Mouse (Mus musculus) CH12.LX (cell line): ENCODE results near the gene Colgalt2. TPM values are rescaled to one million over a fixed set of nuclear protein-coding genes. Genes with fewer than 3 reads are reported as not detected.

ENCODE experiments used
- DNase-seq: peaks from one replicate; pipeline ENCODE4 v3.0.0-alpha.2; 2013; ENCODE audit errors: extremely low read depth
- H3K27ac ChIP-seq: 2 replicates; pipeline ENCODE4 v1.5.1; 2012; ENCODE audit warnings: low read depth, mild to moderate bottlenecking, control low read depth, moderate library complexity; ENCODE audit not compliant: insufficient read depth
- H3K27me3 ChIP-seq: replicated peaks from 2 replicates; pipeline ENCODE3; 2012; ENCODE audit warnings: inconsistent platforms
- H3K36me3 ChIP-seq, 2 experiments: replicated peaks in 1 of 2; 2 replicates each; pipeline versions ENCODE3 to v1.6.1; 2012; ENCODE audit warnings: inconsistent platforms in 1 of 2, low read length in 1 of 2, mild to moderate bottlenecking in 1 of 2, mixed read lengths in 1 of 2, moderate library complexity in 1 of 2; ENCODE audit not compliant: control insufficient read depth in 1 of 2, insufficient read depth in 1 of 2
- H3K4me1 ChIP-seq, 2 experiments: 2 replicates each; pipeline ENCODE4 v1.6.1; 2012; ENCODE audit warnings: inconsistent platforms in 1 of 2, moderate library complexity in 1 of 2; ENCODE audit not compliant: insufficient read depth in 2 of 2, control insufficient read depth in 1 of 2
- H3K4me2 ChIP-seq: 2 replicates; pipeline ENCODE4 v1.6.1; 2012; ENCODE audit warnings: low read depth, mild to moderate bottlenecking, control low read depth; ENCODE audit not compliant: poor library complexity, insufficient read depth, severe bottlenecking
- H3K4me3 ChIP-seq, 3 experiments: fragments of 150-350 bp in 1 of 3; sonication (generic) in 1 of 3; replicated peaks in 1 of 3; 2 replicates each; pipeline versions ENCODE3 to v1.5.1; 2011 to 2012; ENCODE audit warnings: low read depth in 2 of 3, low read length in 2 of 3, mild to moderate bottlenecking in 2 of 3, moderate library complexity in 2 of 3, control low read depth in 1 of 3, improper control_type of control experiment in 1 of 3, inconsistent platforms in 1 of 3, mixed read lengths in 1 of 3; ENCODE audit not compliant: poor library complexity in 1 of 3
- H3K79me2 ChIP-seq: replicated peaks from 2 replicates; pipeline ENCODE4 v1.6.1; 2012; ENCODE audit warnings: mild to moderate bottlenecking, moderate library complexity; ENCODE audit not compliant: control insufficient read depth, poor library complexity, insufficient read depth, severe bottlenecking; ENCODE audit errors: extremely low read depth
- H3K9ac ChIP-seq: 2 replicates; pipeline ENCODE4 v1.6.1; 2012; ENCODE audit warnings: low read depth, mild to moderate bottlenecking, control low read depth, moderate library complexity; ENCODE audit not compliant: insufficient read depth
- H3K9me3 ChIP-seq: replicated peaks from 2 replicates; pipeline ENCODE3; 2012; ENCODE audit warnings: low read length, inconsistent platforms, mixed read lengths
- CHD2 ChIP-seq: IDR thresholded peaks from 2 replicates; pipeline ENCODE4 v1.6.1; 2011; ENCODE audit warnings: low read length, improper control_type of control experiment
- CTCF ChIP-seq, 2 experiments: IDR thresholded peaks in 1 of 2; conservative IDR thresholded peaks in 1 of 2; 2 replicates each; pipeline ENCODE4 v1.5.1; 2011 to 2012; ENCODE audit warnings: low read depth in 2 of 2, low read length in 2 of 2, improper control_type of control experiment in 1 of 2, inconsistent platforms in 1 of 2, mild to moderate bottlenecking in 1 of 2, moderate library complexity in 1 of 2
- ELF1 ChIP-seq: IDR thresholded peaks from 2 replicates; pipeline ENCODE4 v1.6.1; 2014; ENCODE audit warnings: low read depth, mild to moderate bottlenecking, inconsistent platforms, low read length, improper control_type of control experiment
- EP300 ChIP-seq: IDR thresholded peaks from 2 replicates; pipeline ENCODE4 v1.6.1; 2011; ENCODE audit warnings: low read length, improper control_type of control experiment
- ETS1 ChIP-seq: conservative IDR thresholded peaks from 2 replicates; pipeline ENCODE4 v1.6.1; 2012; ENCODE audit warnings: low read depth, mild to moderate bottlenecking, inconsistent platforms, low read length, improper control_type of control experiment, moderate library complexity
- GABPA ChIP-seq: IDR thresholded peaks from 2 replicates; pipeline ENCODE4 v1.6.1; 2012; ENCODE audit warnings: low read depth, low read length, improper control_type of control experiment, inconsistent platforms; ENCODE audit not compliant: insufficient replicate concordance
- IRF4 ChIP-seq: IDR thresholded peaks from 2 replicates; pipeline ENCODE4 v1.6.1; 2014; ENCODE audit warnings: low read depth, mild to moderate bottlenecking, inconsistent platforms, low read length, improper control_type of control experiment
- JUN ChIP-seq: IDR thresholded peaks from 2 replicates; pipeline ENCODE4 v1.6.1; 2011; ENCODE audit warnings: low read depth, mild to moderate bottlenecking, low read length, improper control_type of control experiment, moderate library complexity; ENCODE audit not compliant: insufficient read depth
- JUND ChIP-seq: conservative IDR thresholded peaks from 2 replicates; pipeline ENCODE4 v1.6.1; 2011; ENCODE audit warnings: low read depth, low read length, improper control_type of control experiment
- KAT2A ChIP-seq: IDR thresholded peaks from 2 replicates; pipeline ENCODE4 v1.6.1; 2012; ENCODE audit warnings: low read length, improper control_type of control experiment, inconsistent platforms; ENCODE audit not compliant: insufficient replicate concordance
- MAX ChIP-seq: IDR thresholded peaks from 2 replicates; pipeline ENCODE4 v1.6.1; 2011; ENCODE audit warnings: low read length, improper control_type of control experiment
- MAZ ChIP-seq: IDR thresholded peaks from 2 replicates; pipeline ENCODE4 v1.6.1; 2012; ENCODE audit warnings: low read depth, mild to moderate bottlenecking, inconsistent platforms, low read length, improper control_type of control experiment, moderate library complexity
- MEF2A ChIP-seq: IDR thresholded peaks from 2 replicates; pipeline ENCODE4 v1.6.1; 2014; ENCODE audit warnings: low read depth, mild to moderate bottlenecking, inconsistent platforms, low read length, improper control_type of control experiment, borderline replicate concordance
- MXI1 ChIP-seq: IDR thresholded peaks from 2 replicates; pipeline ENCODE4 v1.6.1; 2011; ENCODE audit warnings: mild to moderate bottlenecking, low read depth, low read length, improper control_type of control experiment
- MYC ChIP-seq: IDR thresholded peaks from 2 replicates; pipeline ENCODE4 v1.6.1; 2011; ENCODE audit warnings: low read depth, mild to moderate bottlenecking, improper control_type of control experiment, low read length
- NELFE ChIP-seq: IDR thresholded peaks from 2 replicates; pipeline ENCODE4 v1.6.1; 2011; ENCODE audit warnings: low read depth, low read length, improper control_type of control experiment
- NRF1 ChIP-seq: IDR thresholded peaks from 2 replicates; pipeline ENCODE4 v1.6.1; 2014; ENCODE audit warnings: low read depth, mild to moderate bottlenecking, inconsistent platforms, low read length, improper control_type of control experiment, moderate library complexity
- PAX5 ChIP-seq: IDR thresholded peaks from 2 replicates; pipeline ENCODE4 v1.6.1; 2012; ENCODE audit warnings: low read length, inconsistent platforms, mixed read lengths
- POLR2A ChIP-seq: IDR thresholded peaks from 2 replicates; pipeline ENCODE4 v1.6.1; 2011; ENCODE audit warnings: low read depth, mild to moderate bottlenecking, improper control_type of control experiment, low read length
- POLR2AphosphoS2 ChIP-seq: IDR thresholded peaks from 2 replicates; pipeline ENCODE4 v1.6.1; 2011; ENCODE audit warnings: low read depth, low read length, improper control_type of control experiment
- RAD21 ChIP-seq: IDR thresholded peaks from 2 replicates; pipeline ENCODE4 v1.6.1; 2011; ENCODE audit warnings: low read depth, mild to moderate bottlenecking, low read length, improper control_type of control experiment, moderate library complexity
- RCOR1 ChIP-seq: conservative IDR thresholded peaks from 2 replicates; pipeline ENCODE4 v1.6.1; 2012; ENCODE audit warnings: low read depth, mild to moderate bottlenecking, inconsistent platforms, low read length, improper control_type of control experiment
- SMC3 ChIP-seq: IDR thresholded peaks from 2 replicates; pipeline ENCODE4 v1.6.1; 2011; ENCODE audit warnings: low read depth, low read length, improper control_type of control experiment
- TBP ChIP-seq: conservative IDR thresholded peaks from 2 replicates; pipeline ENCODE4 v1.6.1; 2011; ENCODE audit warnings: low read depth, low read length, improper control_type of control experiment
- TCF12 ChIP-seq: IDR thresholded peaks from 2 replicates; pipeline ENCODE4 v1.6.1; 2014; ENCODE audit warnings: low read depth, mild to moderate bottlenecking, inconsistent platforms, low read length, improper control_type of control experiment
- UBTF ChIP-seq: IDR thresholded peaks from 2 replicates; pipeline ENCODE4 v1.6.1; 2012; ENCODE audit warnings: low read depth, mild to moderate bottlenecking, inconsistent platforms, low read length, improper control_type of control experiment, moderate library complexity
- USF1 ChIP-seq: IDR thresholded peaks from 2 replicates; pipeline ENCODE4 v1.6.1; 2014; ENCODE audit warnings: low read depth, mild to moderate bottlenecking, inconsistent platforms, low read length, improper control_type of control experiment
- USF2 ChIP-seq: conservative IDR thresholded peaks from 2 replicates; pipeline ENCODE4 v1.6.1; 2011; ENCODE audit warnings: low read depth, low read length, improper control_type of control experiment
- ZC3H11A ChIP-seq: IDR thresholded peaks from 2 replicates; pipeline ENCODE4 v1.6.1; 2012; ENCODE audit warnings: low read depth, mild to moderate bottlenecking, inconsistent platforms, low read length, improper control_type of control experiment
- ZMIZ1 ChIP-seq: IDR thresholded peaks from 2 replicates; pipeline ENCODE4 v1.6.1; 2012; ENCODE audit warnings: low read depth, mild to moderate bottlenecking, inconsistent platforms, low read length, improper control_type of control experiment
- ZNF384 ChIP-seq: IDR thresholded peaks from 2 replicates; pipeline ENCODE4 v1.6.1; 2012; ENCODE audit warnings: low read depth, low read length, improper control_type of control experiment, inconsistent platforms
- dilution Hi-C: fragments of 300-500 bp; cut with MboI; formaldehyde crosslinking; loops from 2 replicates; pipeline ENCODE4 v1.14.3; 2020; ENCODE audit warnings: low sequenced_read_pairs; ENCODE audit not compliant: extremely low pct_unique_long_range_greater_than_20kb, extremely low pct_ligation_motif_present
- in situ Hi-C: fragments of 300-500 bp; cut with MboI; formaldehyde crosslinking; loops from 3 replicates; pipeline ENCODE4 v1.14.3; 2019; ENCODE audit warnings: low sequenced_read_pairs, low pct_ligation_motif_present, low pct_unique_long_range_greater_than_20kb, mixed read lengths
- polyA plus RNA-seq: library from polyadenylated mRNA; unstranded; fragments of >175 nt; gene quantifications from 2 replicates; pipeline ENCODE4 v1.2.1, GENCODE M21; 2012; ENCODE audit warnings: low read depth; ENCODE audit not compliant: insufficient read length
- total RNA-seq, 2 experiments: library from RNA; depleted of rRNA; stranded (reverse); fragments of 300-350 nt in 1 of 2; fragments of >200 nt in 1 of 2; gene quantifications; 2 replicates each; pipeline ENCODE4 v1.2.3; 2012 to 2014

Colgalt2 gene
- total and polyA plus RNA-seq, 3 experiments = not detected

DNA sequence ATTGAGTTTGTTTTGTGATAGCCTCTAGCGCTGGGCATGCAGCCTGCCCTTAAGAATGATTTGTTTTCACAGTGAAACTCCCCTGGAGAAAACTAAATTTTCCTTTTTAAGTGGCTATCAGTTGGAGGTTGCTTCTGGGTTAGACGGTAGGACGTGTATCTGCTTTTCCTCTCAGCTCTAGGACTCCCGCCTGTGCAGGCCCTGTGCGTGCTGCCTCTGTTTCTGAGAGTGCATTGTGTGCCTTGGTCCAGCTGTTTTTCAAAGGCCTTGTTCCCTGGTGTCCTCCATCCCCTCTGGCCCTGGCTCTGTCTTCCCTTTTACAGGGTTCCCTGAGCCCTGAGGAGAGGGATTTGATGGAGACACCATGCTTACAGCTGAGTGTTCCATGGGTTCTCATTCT, 58.0 kb downstream of the Colgalt2 start:
- Histone ChIP-seq H3K4me2 (no peak overlapping the region), H3K9me3 (no peaks in the 10 kb centered on the region), H3K36me3 (no peaks in the 10 kb centered on the region), H3K4me1 (peaks cover 0 to 5% of the 10 kb centered on the region in 2 experiments; a peak in 1 of 4 replicates), H3K27me3 (no peaks in the 10 kb centered on the region), H3K79me2 (no peaks in the 10 kb centered on the region), H3K9ac (no peak overlapping the region), H3K27ac (no peak overlapping the region), H3K4me3 (no peak overlapping the region)
- in situ Hi-C loops = no loop called here
- DNase-seq = no peak
- dilution Hi-C loops = no loop called here
- no peak for TF ChIP-seq RAD21
- TF ChIP-seq PAX5 = no peak
- no peak for TF ChIP-seq MXI1
- no peak for TF ChIP-seq RCOR1
- no peak for TF ChIP-seq MAX
- no peak for TF ChIP-seq ZC3H11A
- no peak for TF ChIP-seq USF2
- no peak for TF ChIP-seq CHD2
- TF ChIP-seq SMC3 = no peak
- TF ChIP-seq ETS1 = no peak
- no peak for TF ChIP-seq MYC
- no peak for TF ChIP-seq MAZ
- TF ChIP-seq NRF1 = no peak
- TF ChIP-seq JUND = no peak
- TF ChIP-seq GABPA = no peak
- TF ChIP-seq TBP = no peak
- TF ChIP-seq KAT2A = no peak
- no peak for TF ChIP-seq IRF4

- Histone ChIP-seq H3K9ac (no peak overlapping the region), H3K27me3 (no peaks in the 10 kb centered on the region), H3K9me3 (no peaks in the 10 kb centered on the region), H3K4me3 (no peak overlapping the region), H3K4me2 (no peak overlapping the region), H3K79me2 (no peaks in the 10 kb centered on the region), H3K4me1 (peaks cover 0 to 5% of the 10 kb centered on the region in 2 experiments; a peak in 1 of 4 replicates), H3K27ac (no peak overlapping the region), H3K36me3 (no peaks in the 10 kb centered on the region)
- dilution Hi-C loops = no loop called here
- in situ Hi-C loops = no loop called here
- TF ChIP-seq USF1 = no peak
- TF ChIP-seq EP300 = no peak
- TF ChIP-seq JUN = no peak
- TF ChIP-seq NELFE = no peak
- TF ChIP-seq IRF4 = no peak
- TF ChIP-seq ZMIZ1 = no peak
- TF ChIP-seq POLR2AphosphoS2 = no peak
- no peak for TF ChIP-seq ZC3H11A
- no peak for TF ChIP-seq UBTF
- TF ChIP-seq TCF12 = no peak
- TF ChIP-seq MYC = no peak
- TF ChIP-seq ZNF384 = no peak
- no peak for TF ChIP-seq POLR2A
- TF ChIP-seq ELF1 = no peak
- TF ChIP-seq MEF2A = no peak
- TF ChIP-seq CTCF (conservative IDR thresholded peaks at IDR 0.05 in 1 of 2, IDR thresholded peaks at IDR 0.05 in 1 of 2; ENCODE audit: low read depth in 2 of 2, low read length in 2 of 2) = no peak
- TF ChIP-seq RCOR1 = no peak
- no peak for DNase-seq
These were observed 59.4 kb downstream of the Colgalt2 start for GRCm38 (mm10) chr1:152458996-152459395.
